Mouse (Mus musculus) heart, embryonic 11.5 days (tissue): ENCODE measurements around the gene Pex7. TPM values are rescaled to one million over a fixed set of nuclear protein-coding genes. Genes with fewer than 3 reads are reported as not detected.

ENCODE experiments used
- ATAC-seq: fragments of 200-750 bp; cut with Nextera tagmentation; replicated peaks from 2 replicates; pipeline ENCODE4 v1.8.0; 2017; ENCODE audit warnings: moderate library complexity; ENCODE audit not compliant: insufficient number of reproducible peaks, low FRiP score, low TSS enrichment
- H3K27ac ChIP-seq: fragments of 300-500 bp; sonication (generic); 2 replicates; pipeline ENCODE4 v1.5.1; 2014; ENCODE audit warnings: mild to moderate bottlenecking, low read depth, low read length
- H3K27me3 ChIP-seq: fragments of 300-500 bp; sonication (generic); 2 replicates; pipeline ENCODE4 v1.6.1; 2014; ENCODE audit warnings: mild to moderate bottlenecking, low read length, mixed read lengths; ENCODE audit not compliant: control insufficient read depth, insufficient read depth
- H3K36me3 ChIP-seq: fragments of 300-500 bp; sonication (generic); 2 replicates; pipeline ENCODE4 v1.6.1; 2014; ENCODE audit warnings: mild to moderate bottlenecking, low read length, moderate library complexity, mixed read lengths; ENCODE audit not compliant: control insufficient read depth, insufficient read depth
- H3K4me1 ChIP-seq: fragments of 300-500 bp; sonication (generic); 2 replicates; pipeline ENCODE4 v1.6.1; 2014; ENCODE audit warnings: low read length; ENCODE audit not compliant: control insufficient read depth, insufficient read depth
- H3K4me2 ChIP-seq: fragments of 300-500 bp; sonication (generic); 2 replicates; pipeline ENCODE4 v1.6.1; 2014; ENCODE audit warnings: mild to moderate bottlenecking, moderate library complexity
- H3K4me3 ChIP-seq: fragments of 300-500 bp; sonication (generic); 2 replicates; pipeline ENCODE4 v1.5.1; 2014; ENCODE audit warnings: low read depth, low read length
- H3K9ac ChIP-seq: fragments of 300-500 bp; sonication (generic); 2 replicates; pipeline ENCODE4 v1.6.1; 2014; ENCODE audit warnings: mild to moderate bottlenecking, low read depth, low read length, moderate library complexity
- H3K9me3 ChIP-seq: fragments of 300-500 bp; sonication (generic); replicated peaks from 2 replicates; pipeline ENCODE4 v1.6.1; 2016; ENCODE audit warnings: low read length; ENCODE audit not compliant: control insufficient read depth
- WGBS: fragments of 180-500 bp; shearing (Covaris S2); extraction: QIAGEN DNeasy Blood & Tissue Kit; methylation state at CpG from one replicate; pipeline ENCODE4 v1.1.7; 2014; ENCODE audit not compliant: insufficient replicate concordance; 5-methylcytosine and 5-hydroxymethylcytosine counted together
- polyA plus RNA-seq: library from polyadenylated mRNA; unstranded; fragments of >200 nt; fragmentation: Nextera tagmentation; extraction: Ambion mirVana; gene quantifications from 2 replicates; pipeline ENCODE4 v1.2.1, GENCODE M21; 2014

Pex7 gene
- polyA plus RNA-seq, 1 experiment from 2014 or later = 38.4 TPM

GRCm38 (mm10) chr10:19879161-19879560 is 28.3 kb downstream of the Pex7 start:
- no peaks in the 10 kb centered on the region for H3K27me3 ChIP-seq
- no peak overlapping the region for H3K27ac ChIP-seq
- no peak for ATAC-seq
- no peak overlapping the region for H3K9ac ChIP-seq
- 64% methylated on average over 6 of the region's 6 CpGs for WGBS
- no peak overlapping the region for H3K4me3 ChIP-seq
- no peaks in the 10 kb centered on the region for H3K4me1 ChIP-seq
- H3K4me2 ChIP-seq = no peak overlapping the region
- H3K36me3 ChIP-seq = no peaks in the 10 kb centered on the region
- no peaks in the 10 kb centered on the region for H3K9me3 ChIP-seq

DNA sequence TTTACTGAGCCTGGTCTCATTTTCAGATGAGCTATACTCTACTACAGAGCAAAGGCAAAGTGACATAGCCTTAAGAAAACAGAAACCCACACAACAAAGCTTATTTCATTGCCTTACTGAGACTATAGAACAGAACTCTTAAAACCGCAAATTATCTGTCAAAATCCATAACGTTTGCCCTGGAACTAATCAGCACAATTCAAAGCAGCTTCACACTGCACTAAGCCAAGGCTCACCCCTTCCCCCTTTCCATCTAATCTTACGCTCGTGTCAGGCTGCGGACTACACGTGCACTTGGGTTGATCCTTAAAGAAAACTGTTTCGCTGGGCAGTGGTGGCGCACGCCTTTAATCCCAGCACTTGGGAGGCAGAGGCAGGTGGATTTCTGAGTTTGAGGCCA is 29.8 kb downstream of the Pex7 start:
- Histone ChIP-seq H3K9me3 (no peaks in the 10 kb centered on the region), H3K4me3 (no peak overlapping the region), H3K4me2 (no peak overlapping the region), H3K9ac (no peak overlapping the region), H3K27me3 (no peaks in the 10 kb centered on the region), H3K4me1 (no peaks in the 10 kb centered on the region), H3K36me3 (no peaks in the 10 kb centered on the region), H3K27ac (no peak overlapping the region)
- WGBS = 83% methylated on average over 9 of the region's 9 CpGs
- ATAC-seq = no peak

GRCm38 (mm10) chr10:19877257-19877656 is 30.2 kb downstream of the Pex7 start:
- no peaks in the 10 kb centered on the region for H3K27me3 ChIP-seq
- H3K4me2 ChIP-seq = no peak overlapping the region
- no peak for ATAC-seq
- no peak overlapping the region for H3K27ac ChIP-seq
- no peaks in the 10 kb centered on the region for H3K9me3 ChIP-seq
- H3K9ac ChIP-seq = no peak overlapping the region
- H3K4me3 ChIP-seq = no peak overlapping the region
- no peaks in the 10 kb centered on the region for H3K4me1 ChIP-seq
- 91% methylated on average over 8 of the region's 8 CpGs for WGBS
- H3K36me3 ChIP-seq = no peaks in the 10 kb centered on the region

DNA sequence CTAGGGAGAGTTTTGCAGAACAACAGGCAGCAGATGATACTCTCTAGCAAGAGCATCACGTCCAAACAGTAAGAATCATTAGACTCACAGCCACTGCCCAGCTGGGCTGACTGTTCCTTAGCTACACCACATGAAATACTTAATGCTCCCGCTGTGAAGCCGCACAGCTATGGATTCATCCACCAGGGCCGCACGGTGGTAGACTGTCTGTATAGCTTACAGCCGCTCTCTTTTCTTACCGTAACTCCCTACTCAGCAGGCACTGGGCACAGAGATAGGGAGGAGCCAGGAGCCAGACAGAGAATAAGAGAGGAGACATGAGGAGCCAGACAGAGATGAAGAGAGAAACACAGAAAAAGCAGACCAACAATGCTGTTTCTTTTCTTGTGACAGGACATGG is 30.8 kb downstream of the Pex7 start:
- Histone ChIP-seq H3K9me3 (no peaks in the 10 kb centered on the region), H3K27ac (no peak overlapping the region), H3K4me3 (no peak overlapping the region), H3K27me3 (no peaks in the 10 kb centered on the region), H3K9ac (no peak overlapping the region), H3K4me2 (no peak overlapping the region), H3K36me3 (no peaks in the 10 kb centered on the region), H3K4me1 (no peaks in the 10 kb centered on the region)
- no peak for ATAC-seq
- WGBS = 71% methylated on average over 7 of the region's 7 CpGs

DNA sequence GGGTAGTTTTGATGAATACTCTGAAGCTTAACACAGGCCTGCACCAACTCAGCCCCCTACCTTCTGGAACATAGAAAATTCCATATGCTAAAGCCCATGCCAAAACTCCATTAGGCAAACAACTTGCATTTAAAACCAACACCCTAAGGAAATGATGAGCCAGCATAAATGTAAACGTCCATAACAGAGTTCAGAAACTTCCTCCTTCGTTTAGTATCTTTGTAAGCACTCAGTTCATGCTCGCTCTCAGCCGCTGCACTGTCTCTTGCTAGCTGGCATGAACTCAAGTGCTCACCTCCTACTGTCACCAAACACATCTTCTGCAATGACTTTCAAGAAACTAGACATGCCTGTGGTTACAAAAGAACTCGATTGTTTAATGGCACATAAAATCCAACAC is 32.1 kb downstream of the Pex7 start:
- Histone ChIP-seq H3K4me2 (no peak overlapping the region), H3K4me1 (no peaks in the 10 kb centered on the region), H3K9ac (no peak overlapping the region), H3K36me3 (no peaks in the 10 kb centered on the region), H3K9me3 (no peaks in the 10 kb centered on the region), H3K4me3 (no peak overlapping the region), H3K27ac (no peak overlapping the region), H3K27me3 (no peaks in the 10 kb centered on the region)
- WGBS = 81% methylated on average over 5 of the region's 5 CpGs
- ATAC-seq = no peak

GRCm38 (mm10) chr10:19855597-19856306 is 51.7 kb downstream of the Pex7 start:
- no peak for ATAC-seq
- Histone ChIP-seq H3K4me1 (no peaks in the 10 kb centered on the region), H3K4me3 (no peak overlapping the region), H3K36me3 (no peaks in the 10 kb centered on the region), H3K9me3 (no peaks in the 10 kb centered on the region), H3K27ac (no peak overlapping the region), H3K4me2 (no peak overlapping the region), H3K27me3 (peaks cover 26% of the 10 kb centered on the region), H3K9ac (no peak overlapping the region)
- WGBS = 88% methylated on average over 7 of the region's 7 CpGs

- Histone ChIP-seq H3K9me3 (no peaks in the 10 kb centered on the region), H3K4me1 (no peaks in the 10 kb centered on the region), H3K27ac (no peak overlapping the region), H3K27me3 (peaks cover 45% of the 10 kb centered on the region), H3K9ac (no peak overlapping the region), H3K4me3 (no peak overlapping the region), H3K36me3 (no peaks in the 10 kb centered on the region), H3K4me2 (no peak overlapping the region)
- WGBS = 50% methylated on average over 2 of the region's 2 CpGs
- no peak for ATAC-seq
Observed at GRCm38 (mm10) chr10:19853609-19854008, 53.9 kb downstream of the Pex7 start.

- H3K36me3 ChIP-seq = no peaks in the 10 kb centered on the region
- H3K9me3 ChIP-seq = no peaks in the 10 kb centered on the region
- ATAC-seq = no peak
- H3K4me3 ChIP-seq = no peak overlapping the region
- no peaks in the 10 kb centered on the region for H3K4me1 ChIP-seq
- H3K27me3 ChIP-seq = peaks cover 45% of the 10 kb centered on the region
- WGBS = 32% methylated on average over 6 of the region's 6 CpGs
- no peak overlapping the region for H3K9ac ChIP-seq
- H3K4me2 ChIP-seq = no peak overlapping the region
- H3K27ac ChIP-seq = no peak overlapping the region
Observed at GRCm38 (mm10) chr10:19852776-19853175, 54.7 kb downstream of the Pex7 start.

- H3K27me3 ChIP-seq = peaks cover 45% of the 10 kb centered on the region
- ATAC-seq = no peak; the same call in 1 of the 2 replicates
Observed at GRCm38 (mm10) chr10:19850998-19851691, 56.3 kb downstream of the Pex7 start, which contains the start of gene Slc35d3. Gene Slc35d3 (minus strand): TSS chr10:19851459.

More at GRCm38 (mm10) chr10:19850998-19851691, 56.3 kb downstream of the Pex7 start, which contains the start of gene Slc35d3:
- Histone ChIP-seq H3K9me3 (no peaks in the 10 kb centered on the region), H3K27ac (no peak within 1 kb of the TSS), H3K36me3 (no peaks in the 10 kb centered on the region), H3K9ac (peak within 1 kb of the TSS; percentile 56; the same call in 1 of the 2 replicates), H3K4me1 (no peaks in the 10 kb centered on the region), H3K4me2 (peak within 1 kb of the TSS; percentile 99), H3K4me3 (peak within 1 kb of the TSS; percentile 64)
- WGBS = under 1% methylated on average over 67 of the region's 72 CpGs
